Mouse (Mus musculus) embryonic facial prominence, embryonic 12.5 days (tissue): ENCODE measurements around the gene Pik3r6. TPM values are rescaled to one million over a fixed set of nuclear protein-coding genes. Genes with fewer than 3 reads are reported as not detected.

Source experiments
- ATAC-seq: fragments of 200-750 bp; cut with Nextera tagmentation; 2 replicates; pipeline ENCODE4 v1.8.0; 2017; ENCODE audit not compliant: insufficient number of reproducible peaks, insufficient read depth, low FRiP score, low TSS enrichment
- H3K27ac ChIP-seq: fragments of 300-500 bp; sonication (generic); 2 replicates; pipeline ENCODE4 v1.5.1; 2016; ENCODE audit warnings: mild to moderate bottlenecking
- H3K27me3 ChIP-seq: fragments of 300-500 bp; sonication (generic); 2 replicates; pipeline ENCODE4 v1.6.1; 2016; ENCODE audit warnings: mild to moderate bottlenecking, moderate library complexity
- H3K36me3 ChIP-seq: fragments of 300-500 bp; sonication (generic); 2 replicates; pipeline ENCODE4 v1.6.1; 2016; ENCODE audit warnings: mild to moderate bottlenecking
- H3K4me1 ChIP-seq: fragments of 300-500 bp; sonication (generic); 2 replicates; pipeline ENCODE4 v1.6.1; 2016
- H3K4me2 ChIP-seq: fragments of 300-500 bp; sonication (generic); replicated peaks from 2 replicates; pipeline ENCODE4 v1.6.1; 2016; ENCODE audit warnings: mild to moderate bottlenecking, moderate library complexity
- H3K4me3 ChIP-seq: fragments of 300-500 bp; sonication (generic); 2 replicates; pipeline ENCODE4 v1.5.1; 2016; ENCODE audit warnings: mild to moderate bottlenecking
- H3K9ac ChIP-seq: fragments of 300-500 bp; sonication (generic); 2 replicates; pipeline ENCODE4 v1.6.1; 2016; ENCODE audit warnings: mild to moderate bottlenecking, moderate library complexity
- H3K9me3 ChIP-seq: fragments of 300-500 bp; sonication (generic); 2 replicates; pipeline ENCODE4 v1.6.1; 2016; ENCODE audit warnings: mild to moderate bottlenecking, moderate library complexity
- WGBS: fragments of 180-500 bp; shearing (Covaris S2); methylation state at CpG from one replicate; pipeline ENCODE4 v1.1.7; 2016; 5-methylcytosine and 5-hydroxymethylcytosine counted together
- polyA plus RNA-seq: library from polyadenylated mRNA; unstranded; fragments of >200 nt; fragmentation: Nextera tagmentation; extraction: Ambion mirVana; gene quantifications from 2 replicates; pipeline ENCODE4 v1.2.1, GENCODE M21; 2016

The Pik3r6 gene
- polyA plus RNA-seq, 1 experiment from 2014 or later = 2.5 TPM

DNA sequence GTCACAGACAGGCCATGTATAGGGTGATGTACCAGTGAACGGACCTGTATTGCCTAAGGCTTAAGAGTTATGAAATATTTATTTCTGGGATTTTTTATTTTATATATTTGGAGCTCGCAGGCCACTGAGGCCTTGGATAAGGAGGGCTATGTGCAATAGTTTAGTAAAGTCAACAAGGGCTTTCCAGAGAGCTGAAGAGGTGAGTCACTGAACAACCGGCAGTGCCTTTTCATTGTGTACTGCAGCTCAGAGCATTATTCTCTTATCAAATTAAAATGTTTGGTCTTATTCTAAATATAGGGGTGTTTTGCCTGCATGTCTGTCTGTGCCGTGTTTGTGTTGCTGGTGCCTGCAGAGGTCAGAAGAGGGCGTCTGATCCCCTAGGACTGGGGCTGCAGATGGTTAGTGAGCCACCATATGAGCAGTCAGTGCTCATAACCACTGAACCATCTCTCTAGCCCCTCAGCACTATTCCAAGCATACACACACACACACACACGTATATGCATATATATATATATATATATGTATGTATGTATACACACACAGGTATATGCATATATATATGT lies 14.5 kb upstream of the Pik3r6 start:
- ATAC-seq = no peak

DNA sequence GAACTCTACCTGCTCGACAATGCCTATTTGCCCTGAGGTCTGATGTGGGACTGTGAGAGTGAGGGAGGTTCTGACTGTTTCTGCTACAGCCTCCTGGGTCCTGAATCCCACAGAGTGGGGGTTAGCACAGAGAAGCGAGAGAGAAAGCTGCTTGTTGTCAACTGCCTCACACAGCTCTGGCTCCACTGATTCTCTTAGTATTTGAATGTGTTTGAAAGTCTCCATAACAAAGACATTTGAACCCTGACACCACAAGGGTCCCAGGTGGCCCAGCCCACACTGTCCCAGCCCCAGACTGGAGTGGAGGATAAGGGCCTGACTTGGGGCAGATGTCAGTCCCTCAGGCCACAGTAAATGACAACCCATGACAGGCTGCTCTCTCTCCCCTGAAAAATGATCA lies 13.6 kb upstream of the Pik3r6 start:
- H3K4me2 ChIP-seq = no peak overlapping the region
- H3K36me3 ChIP-seq = no peaks in the 10 kb centered on the region
- 8% methylated on average over 2 of the region's 2 CpGs for WGBS
- no peak for ATAC-seq
- H3K27ac ChIP-seq = no peak overlapping the region
- no peaks in the 10 kb centered on the region for H3K4me1 ChIP-seq
- no peak overlapping the region for H3K4me3 ChIP-seq
- no peak overlapping the region for H3K9ac ChIP-seq
- no peaks in the 10 kb centered on the region for H3K27me3 ChIP-seq
- no peaks in the 10 kb centered on the region for H3K9me3 ChIP-seq

More for the DNA sequence above, 14.5 kb upstream of the Pik3r6 start:
- 61% methylated on average over 6 of the region's 6 CpGs for WGBS
- no peaks in the 10 kb centered on the region for H3K4me1 ChIP-seq
- no peak overlapping the region for H3K9ac ChIP-seq
- no peak overlapping the region for H3K4me2 ChIP-seq
- no peak overlapping the region for H3K27ac ChIP-seq
- no peak overlapping the region for H3K4me3 ChIP-seq
- H3K36me3 ChIP-seq = no peaks in the 10 kb centered on the region
- H3K27me3 ChIP-seq = no peaks in the 10 kb centered on the region
- no peaks in the 10 kb centered on the region for H3K9me3 ChIP-seq

DNA sequence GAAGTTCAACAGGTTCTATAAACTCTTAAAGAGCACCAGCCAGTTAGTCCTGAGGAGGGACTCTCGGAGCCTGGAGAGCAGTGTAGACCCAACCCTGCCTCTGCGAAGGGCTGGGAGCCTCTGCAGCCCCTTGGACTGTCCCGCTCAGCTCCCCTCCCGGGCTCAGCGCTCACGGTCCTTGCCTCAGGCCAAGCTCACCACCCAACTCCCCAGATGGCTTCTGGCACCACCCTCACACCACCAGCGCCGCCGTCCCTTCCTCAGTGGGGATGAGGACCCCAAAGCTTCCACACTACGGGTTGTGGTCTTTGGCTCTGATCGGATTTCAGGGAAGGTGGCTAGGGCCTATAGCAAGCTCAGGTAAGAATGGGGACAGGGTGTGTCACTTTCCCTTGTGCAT lies 10.2 kb upstream of the Pik3r6 start:
- Histone ChIP-seq H3K9me3 (no peaks in the 10 kb centered on the region), H3K27ac (no peak overlapping the region), H3K4me1 (no peaks in the 10 kb centered on the region), H3K27me3 (no peaks in the 10 kb centered on the region), H3K36me3 (no peaks in the 10 kb centered on the region), H3K4me2 (no peak overlapping the region), H3K9ac (no peak overlapping the region), H3K4me3 (no peak overlapping the region)
- 86% methylated on average over 11 of the region's 11 CpGs for WGBS
- no peak for ATAC-seq

DNA sequence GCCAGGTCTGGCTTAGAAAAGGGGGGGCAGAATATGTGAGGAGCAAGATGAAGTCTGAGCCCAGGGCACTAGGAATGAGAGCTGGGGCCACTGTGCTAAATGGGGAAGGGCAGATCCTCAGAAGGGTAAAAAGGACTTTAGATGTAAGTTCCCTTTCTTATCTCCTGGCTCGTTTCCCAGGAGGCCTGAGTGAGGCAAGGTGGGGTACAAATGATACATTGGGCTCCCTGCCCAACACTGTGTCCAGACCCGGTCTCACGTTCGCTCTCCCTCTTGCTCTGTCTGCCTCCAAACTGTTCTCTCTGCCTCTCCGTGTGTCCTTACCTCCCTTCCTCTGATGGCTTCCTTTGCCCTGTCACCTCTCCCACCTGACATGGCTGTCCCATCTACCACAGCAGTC lies 9.1 kb upstream of the Pik3r6 start:
- no peak overlapping the region for H3K27ac ChIP-seq
- ATAC-seq = no peak
- no peak overlapping the region for H3K9ac ChIP-seq
- H3K9me3 ChIP-seq = no peaks in the 10 kb centered on the region
- WGBS = 84% methylated on average over 5 of the region's 5 CpGs
- H3K4me3 ChIP-seq = no peak overlapping the region
- no peak overlapping the region for H3K4me2 ChIP-seq
- no peaks in the 10 kb centered on the region for H3K27me3 ChIP-seq
- H3K4me1 ChIP-seq = no peaks in the 10 kb centered on the region
- no peaks in the 10 kb centered on the region for H3K36me3 ChIP-seq

DNA sequence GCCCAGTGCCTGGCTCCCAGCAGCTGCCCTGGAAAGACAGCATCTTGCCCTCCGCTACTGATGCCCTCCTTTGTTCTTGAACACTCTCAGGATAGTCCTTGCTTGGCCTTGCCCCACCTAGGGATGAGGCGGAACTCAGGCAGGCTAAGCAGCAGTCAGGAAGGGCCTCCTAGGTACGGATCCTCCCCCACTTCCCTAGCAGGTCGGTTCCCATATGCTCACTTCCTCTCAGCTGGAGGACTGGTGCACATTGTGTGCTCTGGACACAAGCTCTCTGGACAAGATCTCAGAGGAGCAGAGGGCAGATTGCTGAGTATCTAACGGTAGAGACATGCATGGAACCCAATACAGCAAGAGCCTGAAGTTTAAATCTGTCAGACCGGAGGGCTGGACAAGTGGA lies 5.7 kb upstream of the Pik3r6 start:
- WGBS = 74% methylated on average over 6 of the region's 6 CpGs
- Histone ChIP-seq H3K9ac (no peak overlapping the region), H3K4me1 (no peaks in the 10 kb centered on the region), H3K4me3 (no peak overlapping the region), H3K27me3 (no peaks in the 10 kb centered on the region), H3K9me3 (no peaks in the 10 kb centered on the region), H3K27ac (no peak overlapping the region), H3K4me2 (no peak overlapping the region), H3K36me3 (no peaks in the 10 kb centered on the region)
- ATAC-seq = no peak

DNA sequence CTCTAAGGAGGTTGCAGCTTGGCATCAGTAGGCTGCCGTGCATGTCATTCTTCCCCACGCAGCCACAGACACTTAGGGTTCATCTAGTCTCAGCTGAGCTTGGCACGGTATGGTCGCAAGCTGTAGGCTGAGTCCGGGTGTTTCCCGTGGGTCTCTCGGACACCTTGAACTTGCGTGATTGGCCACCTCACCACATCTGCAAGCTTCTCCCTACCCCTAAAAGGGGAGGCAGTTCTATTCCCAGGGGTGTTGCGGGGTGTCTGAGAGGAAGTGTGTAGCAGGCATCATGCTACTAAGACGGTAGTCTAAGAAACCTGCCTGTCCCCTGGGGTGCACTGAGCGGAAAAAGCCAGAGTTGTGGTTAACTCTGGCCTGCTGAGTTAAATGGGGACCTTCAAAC lies 4.3 kb upstream of the Pik3r6 start:
- ATAC-seq = no peak
- H3K4me3 ChIP-seq = no peak overlapping the region
- no peaks in the 10 kb centered on the region for H3K4me1 ChIP-seq
- H3K27me3 ChIP-seq = no peaks in the 10 kb centered on the region
- no peak overlapping the region for H3K4me2 ChIP-seq
- no peaks in the 10 kb centered on the region for H3K9me3 ChIP-seq
- no peak overlapping the region for H3K9ac ChIP-seq
- WGBS = 86% methylated on average over 11 of the region's 11 CpGs
- H3K27ac ChIP-seq = no peak overlapping the region
- no peaks in the 10 kb centered on the region for H3K36me3 ChIP-seq

DNA sequence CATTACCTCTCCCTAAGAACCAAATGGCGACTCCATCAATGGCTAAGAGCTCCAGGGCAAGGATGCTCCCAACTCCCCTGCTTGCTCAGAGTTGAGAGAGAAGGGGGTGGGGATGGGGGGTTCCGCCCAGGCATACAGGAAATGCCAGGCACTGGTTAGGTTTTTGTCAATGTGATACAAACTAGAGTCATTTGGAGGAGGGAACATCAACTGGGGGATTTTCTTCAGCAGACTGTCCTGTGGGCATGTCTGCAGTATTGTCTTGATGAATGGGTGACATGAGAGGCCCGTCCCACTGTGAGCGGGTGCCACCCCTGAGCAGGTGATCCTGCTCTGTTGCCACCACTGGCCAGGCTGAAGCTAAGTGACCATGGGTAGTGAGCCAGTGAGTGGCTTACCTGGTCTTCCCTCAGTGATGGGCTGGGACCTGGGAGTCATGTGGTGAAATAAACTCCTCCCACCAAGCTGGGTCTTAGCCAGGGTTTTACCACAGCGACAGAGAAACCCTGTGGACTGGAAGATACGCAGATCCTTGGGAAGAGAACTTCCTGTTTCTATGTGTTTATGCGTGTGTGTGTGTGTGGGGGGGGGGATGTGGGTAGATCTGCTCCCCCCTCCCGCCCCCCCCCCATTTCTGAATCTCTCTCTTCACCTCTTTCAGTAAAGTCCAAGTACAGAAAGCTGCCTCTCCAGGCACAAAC lies 3.7 kb upstream of the Pik3r6 start:
- no peaks in the 10 kb centered on the region for H3K4me1 ChIP-seq
- no peaks in the 10 kb centered on the region for H3K9me3 ChIP-seq
- H3K9ac ChIP-seq = no peak overlapping the region
- no peak overlapping the region for H3K4me2 ChIP-seq
- no peaks in the 10 kb centered on the region for H3K27me3 ChIP-seq
- H3K4me3 ChIP-seq = no peak overlapping the region
- H3K36me3 ChIP-seq = no peaks in the 10 kb centered on the region
- 69% methylated on average over 7 of the region's 8 CpGs for WGBS
- ATAC-seq = no peak
- no peak overlapping the region for H3K27ac ChIP-seq

DNA sequence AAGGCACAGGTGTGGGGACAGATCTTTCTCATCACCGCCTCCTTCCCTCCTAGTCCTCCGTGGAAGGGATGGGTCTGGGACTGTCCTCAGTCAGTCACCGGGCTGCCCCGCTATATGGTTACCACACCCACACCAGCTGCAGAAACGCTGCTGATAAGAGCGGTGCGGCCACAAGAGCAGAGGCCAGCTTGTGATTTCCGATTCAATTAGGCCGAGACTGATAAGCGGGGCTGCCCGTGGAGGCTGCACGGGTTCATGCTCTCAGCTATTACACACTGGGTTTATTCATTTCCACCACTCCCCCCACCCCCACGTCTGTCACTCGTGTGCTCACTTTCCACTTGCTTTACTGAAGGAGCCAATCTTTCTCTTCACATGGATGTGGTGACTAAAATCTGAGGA lies 1.9 kb upstream of the Pik3r6 start:
- no peak overlapping the region for H3K4me3 ChIP-seq
- WGBS = 63% methylated on average over 14 of the region's 14 CpGs
- H3K4me2 ChIP-seq = no peak overlapping the region
- no peak overlapping the region for H3K9ac ChIP-seq
- H3K36me3 ChIP-seq = no peaks in the 10 kb centered on the region
- no peak overlapping the region for H3K27ac ChIP-seq
- no peak for ATAC-seq
- H3K4me1 ChIP-seq = no peaks in the 10 kb centered on the region
- no peaks in the 10 kb centered on the region for H3K27me3 ChIP-seq
- H3K9me3 ChIP-seq = no peaks in the 10 kb centered on the region

DNA sequence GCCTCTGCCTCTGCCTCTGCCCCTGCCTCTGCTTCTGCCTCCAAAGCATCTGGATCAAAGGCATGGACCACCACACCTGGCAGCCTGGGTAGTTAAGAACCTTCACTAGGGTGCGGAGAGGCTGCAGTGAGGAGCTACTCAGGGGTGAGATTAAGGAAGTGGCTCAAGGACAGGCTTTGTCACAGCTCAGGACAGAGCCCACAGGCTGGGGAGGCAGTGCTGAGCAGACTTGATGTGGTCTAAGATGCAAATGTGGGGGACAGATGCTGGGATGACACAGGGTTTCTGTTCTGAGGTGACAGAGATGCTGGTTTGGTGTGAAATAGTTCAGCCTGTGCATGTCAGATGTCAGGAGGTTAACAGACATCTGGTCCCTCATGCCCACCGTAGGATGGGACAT lies 411 bp upstream of the Pik3r6 start:
- no peaks in the 10 kb centered on the region for H3K27me3 ChIP-seq
- H3K4me1 ChIP-seq = no peaks in the 10 kb centered on the region
- H3K9ac ChIP-seq = no peak overlapping the region
- no peak overlapping the region for H3K4me2 ChIP-seq
- 75% methylated on average over 2 of the region's 2 CpGs for WGBS
- H3K27ac ChIP-seq = no peak overlapping the region
- H3K36me3 ChIP-seq = no peaks in the 10 kb centered on the region
- H3K4me3 ChIP-seq = no peak overlapping the region
- H3K9me3 ChIP-seq = no peaks in the 10 kb centered on the region
- no peak for ATAC-seq

DNA sequence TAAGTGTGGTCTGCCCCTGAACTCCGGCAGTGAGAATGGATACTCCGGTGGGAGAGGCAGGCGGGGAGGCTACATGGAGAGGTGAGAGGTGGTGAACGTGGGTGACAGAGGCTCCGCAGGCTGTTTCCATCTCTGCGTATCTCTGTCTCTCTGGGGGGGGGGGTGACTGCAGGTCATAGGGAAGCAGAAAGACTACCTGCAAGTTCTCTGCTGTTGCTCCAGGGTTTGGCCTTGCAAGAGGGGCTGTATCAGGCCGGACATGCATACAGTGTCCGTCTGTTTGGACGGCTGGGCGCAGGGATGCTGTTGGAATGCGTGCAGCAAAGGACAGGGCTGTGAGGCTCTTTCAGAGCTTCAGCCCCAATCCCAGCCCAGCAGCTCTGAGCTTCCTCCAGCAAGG lies 2.1 kb downstream of the Pik3r6 start:
- H3K27ac ChIP-seq = no peak overlapping the region
- no peak overlapping the region for H3K4me3 ChIP-seq
- no peaks in the 10 kb centered on the region for H3K9me3 ChIP-seq
- H3K4me1 ChIP-seq = no peaks in the 10 kb centered on the region
- H3K4me2 ChIP-seq = no peak overlapping the region
- 84% methylated on average over 11 of the region's 11 CpGs for WGBS
- H3K27me3 ChIP-seq = no peaks in the 10 kb centered on the region
- no peak overlapping the region for H3K9ac ChIP-seq
- no peak for ATAC-seq
- H3K36me3 ChIP-seq = no peaks in the 10 kb centered on the region

DNA sequence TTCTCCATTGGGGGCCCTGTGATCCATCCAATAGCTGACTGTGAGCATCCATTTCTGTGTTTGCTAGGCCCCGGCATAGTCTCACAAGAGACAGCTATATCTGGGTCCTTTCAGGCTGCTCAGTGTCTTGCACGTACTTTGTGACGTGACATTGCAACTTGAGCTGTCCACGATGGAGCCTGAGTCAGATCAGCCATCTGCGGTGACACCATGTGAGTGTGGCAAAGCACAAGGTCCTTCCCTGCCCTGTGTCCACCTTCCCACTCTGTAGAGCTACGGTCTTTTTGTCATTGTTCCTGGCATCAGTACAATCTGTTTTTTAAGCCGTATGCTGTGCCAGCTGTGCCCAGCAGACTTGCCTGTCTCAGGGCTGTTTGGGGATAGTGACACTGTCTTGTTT lies 4.4 kb downstream of the Pik3r6 start:
- no peaks in the 10 kb centered on the region for H3K9me3 ChIP-seq
- 85% methylated on average over 7 of the region's 7 CpGs for WGBS
- no peak overlapping the region for H3K27ac ChIP-seq
- ATAC-seq = no peak
- no peaks in the 10 kb centered on the region for H3K4me1 ChIP-seq
- H3K27me3 ChIP-seq = no peaks in the 10 kb centered on the region
- no peak overlapping the region for H3K4me2 ChIP-seq
- no peak overlapping the region for H3K9ac ChIP-seq
- H3K4me3 ChIP-seq = no peak overlapping the region
- no peaks in the 10 kb centered on the region for H3K36me3 ChIP-seq

DNA sequence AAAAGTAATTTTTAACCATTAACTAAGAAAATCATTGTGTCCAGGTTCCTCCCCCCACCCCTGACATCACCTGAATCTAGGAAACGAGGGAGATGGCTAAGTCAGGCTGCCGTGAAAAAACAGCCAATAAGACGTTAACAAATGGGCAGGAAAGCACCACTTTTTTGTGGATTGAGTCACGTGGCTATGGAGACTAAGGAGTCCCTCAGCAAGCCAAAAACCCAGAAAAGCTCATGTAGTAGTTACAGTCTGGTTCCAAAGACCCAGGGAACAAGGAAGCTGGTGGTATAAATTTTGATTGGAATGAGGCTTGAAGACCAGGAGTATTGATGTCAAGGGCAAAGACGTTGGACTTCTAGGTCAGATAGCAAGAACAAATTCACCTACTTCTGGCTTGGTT lies 5.8 kb downstream of the Pik3r6 start:
- no peaks in the 10 kb centered on the region for H3K9me3 ChIP-seq
- no peaks in the 10 kb centered on the region for H3K27me3 ChIP-seq
- H3K4me2 ChIP-seq = no peak overlapping the region
- WGBS = 71% methylated on average over 5 of the region's 5 CpGs
- no peaks in the 10 kb centered on the region for H3K4me1 ChIP-seq
- ATAC-seq = no peak
- H3K4me3 ChIP-seq = no peak overlapping the region
- H3K27ac ChIP-seq = no peak overlapping the region
- no peaks in the 10 kb centered on the region for H3K36me3 ChIP-seq
- H3K9ac ChIP-seq = no peak overlapping the region
